Mouse (Mus musculus): ENCODE measurements at regions not wholly inside any gene's neighbourhood (a gene's known extent, or its start where the extent isn't known, plus 50 kb on each side); places are given as distances from the start of the nearest gene placed in this dataset.

- H3K4me3 ChIP-seq: no peak overlapping the region
- H3K9ac ChIP-seq (replicated peaks): no peak overlapping the region
- no peaks in the 10 kb centered on the region for H3K4me1 ChIP-seq
- no peak overlapping the region for H3K27ac ChIP-seq (replicated peaks)
- H3K9me3 ChIP-seq: no peaks in the 10 kb centered on the region
- H3K27me3 ChIP-seq: no peaks in the 10 kb centered on the region
- no peak overlapping the region for H3K4me2 ChIP-seq (replicated peaks)
- H3K36me3 ChIP-seq: no peaks in the 10 kb centered on the region
- no peak for ATAC-seq (ENCODE audit: low FRiP score, low read depth)
- WGBS: 90% methylated on average over 9 of the region's 9 CpGs
These were observed 68.6 kb downstream of the Tomm20 start for GRCm38 (mm10) chr8:126877039-126877365.

DNA sequence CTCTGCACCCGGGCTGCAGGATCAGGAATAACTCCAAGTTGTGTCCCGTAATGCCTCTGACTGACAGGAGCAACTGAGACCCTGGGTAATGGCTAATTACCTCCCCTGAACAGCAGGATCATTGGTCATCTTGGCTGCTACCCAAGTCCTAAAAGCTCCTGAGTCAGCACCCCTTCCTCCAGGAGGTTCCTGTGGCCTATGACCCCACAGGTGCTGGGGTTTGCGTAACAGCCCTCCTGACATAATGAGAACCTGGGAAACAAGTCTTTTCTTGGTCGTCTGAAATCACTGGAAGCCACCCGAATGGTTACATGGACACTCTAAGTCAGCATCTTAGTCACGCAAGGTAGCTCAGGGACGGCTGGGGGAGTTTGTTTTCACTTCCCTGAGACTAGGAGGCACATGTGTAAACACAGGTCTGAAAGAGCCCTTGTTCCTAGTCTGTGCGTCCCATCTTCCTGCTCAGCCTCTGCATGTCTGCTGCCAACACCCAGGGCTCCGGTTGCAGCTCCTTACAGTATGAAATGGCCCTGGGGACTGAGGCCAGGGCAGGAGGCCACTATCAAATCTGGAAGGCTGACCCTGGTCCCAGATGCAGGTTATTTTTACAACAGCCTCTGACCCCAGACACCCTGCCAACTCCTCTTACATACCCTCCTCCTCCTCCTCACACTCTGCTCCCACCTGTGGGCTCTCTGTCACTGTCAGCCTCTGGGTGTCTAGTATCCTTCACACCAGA, 69.2 kb downstream of the Tomm20 start:
- WGBS: 64% methylated on average over 9 of the region's 9 CpGs
- no peak overlapping the region for H3K27ac ChIP-seq (replicated peaks)
- ATAC-seq (ENCODE audit: low FRiP score, low read depth): no peak

DNA sequence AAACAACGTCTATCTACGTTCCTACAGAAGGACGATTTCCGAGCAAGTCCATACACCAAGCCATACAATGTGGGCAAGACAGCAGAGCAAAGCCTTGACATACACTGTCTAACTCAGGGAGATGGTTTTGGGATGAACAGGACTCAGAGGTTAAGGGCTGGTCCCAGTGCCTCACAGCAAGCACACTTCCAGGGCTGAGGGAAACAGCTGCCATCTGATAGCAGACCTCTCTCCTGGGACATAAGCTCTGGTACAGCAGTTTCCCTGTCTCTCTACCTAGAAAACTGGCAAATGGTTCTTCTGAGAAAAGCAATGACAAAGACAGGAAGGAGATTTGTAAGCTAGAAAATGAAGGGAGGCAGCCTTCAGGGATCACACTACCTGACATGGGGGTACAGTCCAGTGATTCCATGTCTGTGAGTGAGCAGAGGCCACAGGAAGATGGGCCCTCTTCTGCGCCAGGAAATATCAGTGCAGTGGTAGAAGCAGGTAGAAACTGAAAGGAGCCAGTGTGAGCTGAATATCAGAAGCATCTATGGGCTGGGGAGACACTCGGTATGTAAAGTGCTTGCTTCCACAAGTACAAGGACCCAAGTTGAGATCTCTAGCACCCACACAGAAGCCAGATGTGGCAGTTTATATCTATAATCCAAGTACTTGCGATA, 70.0 kb downstream of the Tomm20 start:
- no peaks in the 10 kb centered on the region for H3K27me3 ChIP-seq
- WGBS: 91% methylated on average over 7 of the region's 7 CpGs
- no peak overlapping the region for H3K9ac ChIP-seq (replicated peaks)
- H3K36me3 ChIP-seq: no peaks in the 10 kb centered on the region
- H3K4me3 ChIP-seq: no peak overlapping the region
- H3K4me1 ChIP-seq: no peaks in the 10 kb centered on the region
- H3K9me3 ChIP-seq: no peaks in the 10 kb centered on the region
- no peak overlapping the region for H3K4me2 ChIP-seq (replicated peaks)
- no peak overlapping the region for H3K27ac ChIP-seq (replicated peaks)
- no peak for ATAC-seq (ENCODE audit: low FRiP score, low read depth)

More for the DNA sequence above, 69.2 kb downstream of the Tomm20 start:
- H3K36me3 ChIP-seq: no peaks in the 10 kb centered on the region
- H3K4me1 ChIP-seq: no peaks in the 10 kb centered on the region
- H3K9me3 ChIP-seq: no peaks in the 10 kb centered on the region
- H3K4me3 ChIP-seq: no peak overlapping the region
- H3K4me2 ChIP-seq (replicated peaks): no peak overlapping the region
- H3K27me3 ChIP-seq: no peaks in the 10 kb centered on the region
- no peak overlapping the region for H3K9ac ChIP-seq (replicated peaks)

GRCm38 (mm10) chr8:126874846-126875245, 70.8 kb downstream of the Tomm20 start:
- no peaks in the 10 kb centered on the region for H3K4me1 ChIP-seq
- H3K27ac ChIP-seq (replicated peaks): no peak overlapping the region
- no peaks in the 10 kb centered on the region for H3K9me3 ChIP-seq
- no peaks in the 10 kb centered on the region for H3K27me3 ChIP-seq
- WGBS: 98% methylated on average over 1 of the region's 1 CpGs
- H3K4me2 ChIP-seq (replicated peaks): no peak overlapping the region
- H3K9ac ChIP-seq (replicated peaks): no peak overlapping the region
- H3K4me3 ChIP-seq: no peak overlapping the region
- H3K36me3 ChIP-seq: no peaks in the 10 kb centered on the region
- no peak for ATAC-seq (ENCODE audit: low FRiP score, low read depth)

GRCm38 (mm10) chr8:126874126-126874730, 71.4 kb downstream of the Tomm20 start:
- Histone ChIP-seq H3K4me1 (no peaks in the 10 kb centered on the region), H3K27me3 (no peaks in the 10 kb centered on the region), H3K9me3 (no peaks in the 10 kb centered on the region), H3K4me3 (no peak overlapping the region), H3K4me2 (replicated peaks) (no peak overlapping the region), H3K27ac (replicated peaks) (no peak overlapping the region), H3K36me3 (no peaks in the 10 kb centered on the region), H3K9ac (replicated peaks) (no peak overlapping the region)
- no peak for ATAC-seq (ENCODE audit: low FRiP score, low read depth)
- WGBS: 77% methylated on average over 6 of the region's 6 CpGs

DNA sequence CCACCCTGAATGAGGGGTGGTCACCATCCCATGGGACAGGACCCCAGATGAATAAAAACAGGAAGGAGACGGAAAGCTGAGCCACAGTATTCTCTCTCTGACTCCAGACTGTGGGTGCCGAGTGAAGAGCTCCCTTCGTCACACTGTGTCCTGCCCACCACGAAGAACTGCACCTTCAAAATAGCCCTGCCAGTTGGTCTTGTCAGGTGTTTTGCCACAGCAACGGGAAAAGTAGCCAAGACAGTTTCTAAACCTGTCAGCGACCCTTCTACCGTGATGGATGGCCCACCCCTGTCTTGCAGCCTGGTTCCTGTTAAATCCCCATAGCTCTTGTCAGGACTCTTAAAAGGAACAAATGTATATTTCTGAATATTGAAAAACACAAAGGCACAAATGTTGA, 72.3 kb downstream of the Tomm20 start:
- H3K9me3 ChIP-seq: no peaks in the 10 kb centered on the region
- H3K4me3 ChIP-seq: no peak overlapping the region
- no peak overlapping the region for H3K4me2 ChIP-seq (replicated peaks)
- ATAC-seq (ENCODE audit: low FRiP score, low read depth): no peak
- H3K36me3 ChIP-seq: no peaks in the 10 kb centered on the region
- no peaks in the 10 kb centered on the region for H3K27me3 ChIP-seq
- H3K9ac ChIP-seq (replicated peaks): no peak overlapping the region
- H3K4me1 ChIP-seq: no peaks in the 10 kb centered on the region
- no peak overlapping the region for H3K27ac ChIP-seq (replicated peaks)
- 86% methylated on average over 7 of the region's 7 CpGs for WGBS

GRCm38 (mm10) chr8:126872574-126872973, 73.1 kb downstream of the Tomm20 start:
- ATAC-seq (ENCODE audit: low FRiP score, low read depth): no peak
- Histone ChIP-seq H3K9me3 (no peaks in the 10 kb centered on the region), H3K36me3 (no peaks in the 10 kb centered on the region), H3K4me1 (no peaks in the 10 kb centered on the region), H3K27ac (replicated peaks) (no peak overlapping the region), H3K9ac (replicated peaks) (no peak overlapping the region), H3K4me3 (no peak overlapping the region), H3K27me3 (no peaks in the 10 kb centered on the region), H3K4me2 (replicated peaks) (no peak overlapping the region)
- 94% methylated on average over 4 of the region's 4 CpGs for WGBS

DNA sequence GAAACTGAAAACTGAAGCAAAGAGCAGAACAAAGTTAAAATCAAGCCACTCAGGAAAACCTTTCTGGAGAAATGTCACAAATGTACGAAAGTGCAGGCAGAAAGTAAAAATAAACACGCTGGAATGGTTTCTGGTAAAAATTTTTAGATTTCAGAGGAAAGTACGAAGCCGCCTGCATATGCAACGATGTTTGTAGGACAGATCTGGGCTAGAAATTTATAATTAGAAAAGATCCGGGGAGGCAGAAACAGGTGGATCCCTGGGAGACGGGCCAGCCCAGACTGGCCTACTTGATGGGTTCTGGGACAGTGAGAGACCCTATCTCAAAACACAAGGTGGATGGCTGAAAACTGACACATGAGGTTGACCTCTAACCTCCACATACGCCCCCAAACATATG, 73.5 kb downstream of the Tomm20 start:
- Histone ChIP-seq H3K27ac (replicated peaks) (no peak overlapping the region), H3K36me3 (no peaks in the 10 kb centered on the region), H3K9me3 (no peaks in the 10 kb centered on the region), H3K4me2 (replicated peaks) (no peak overlapping the region), H3K4me1 (no peaks in the 10 kb centered on the region), H3K4me3 (no peak overlapping the region), H3K27me3 (no peaks in the 10 kb centered on the region), H3K9ac (replicated peaks) (no peak overlapping the region)
- 88% methylated on average over 8 of the region's 8 CpGs for WGBS
- no peak for ATAC-seq (ENCODE audit: low FRiP score, low read depth)

DNA sequence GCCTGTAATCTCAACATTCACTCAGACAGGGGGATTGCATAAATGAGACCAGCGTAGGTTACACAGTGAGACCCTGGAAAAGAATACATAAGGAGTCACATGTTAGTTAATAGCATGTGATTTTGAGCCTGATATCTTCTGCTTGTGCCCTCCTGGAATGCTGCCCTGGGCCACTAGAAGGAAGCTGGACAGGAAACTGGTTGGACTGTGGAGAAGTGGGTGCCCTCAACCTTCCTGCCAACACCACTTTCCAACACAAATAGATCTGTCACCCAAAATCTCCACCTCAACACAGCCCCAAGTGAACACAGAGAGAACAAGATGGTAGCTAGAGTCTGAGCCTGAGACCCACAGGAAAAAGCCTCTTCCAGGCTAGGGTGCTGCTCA, 76.2 kb downstream of the Tomm20 start:
- Histone ChIP-seq H3K27ac (replicated peaks) (no peak overlapping the region), H3K4me2 (replicated peaks) (no peak overlapping the region), H3K9me3 (no peaks in the 10 kb centered on the region), H3K4me1 (no peaks in the 10 kb centered on the region), H3K9ac (replicated peaks) (no peak overlapping the region), H3K4me3 (no peak overlapping the region), H3K27me3 (no peaks in the 10 kb centered on the region), H3K36me3 (no peaks in the 10 kb centered on the region)
- WGBS: 83% methylated on average over 1 of the region's 1 CpGs
- ATAC-seq (ENCODE audit: low FRiP score, low read depth): no peak

- Histone ChIP-seq H3K9me3 (no peaks in the 10 kb centered on the region), H3K4me2 (replicated peaks) (no peak overlapping the region), H3K27me3 (no peaks in the 10 kb centered on the region), H3K27ac (replicated peaks) (no peak overlapping the region), H3K9ac (replicated peaks) (no peak overlapping the region), H3K36me3 (no peaks in the 10 kb centered on the region), H3K4me1 (no peaks in the 10 kb centered on the region), H3K4me3 (no peak overlapping the region)
- WGBS: 85% methylated on average over 3 of the region's 3 CpGs
- ATAC-seq (ENCODE audit: low FRiP score, low read depth): no peak
These were observed 76.7 kb downstream of the Tomm20 start for GRCm38 (mm10) chr8:126868831-126869463.

DNA sequence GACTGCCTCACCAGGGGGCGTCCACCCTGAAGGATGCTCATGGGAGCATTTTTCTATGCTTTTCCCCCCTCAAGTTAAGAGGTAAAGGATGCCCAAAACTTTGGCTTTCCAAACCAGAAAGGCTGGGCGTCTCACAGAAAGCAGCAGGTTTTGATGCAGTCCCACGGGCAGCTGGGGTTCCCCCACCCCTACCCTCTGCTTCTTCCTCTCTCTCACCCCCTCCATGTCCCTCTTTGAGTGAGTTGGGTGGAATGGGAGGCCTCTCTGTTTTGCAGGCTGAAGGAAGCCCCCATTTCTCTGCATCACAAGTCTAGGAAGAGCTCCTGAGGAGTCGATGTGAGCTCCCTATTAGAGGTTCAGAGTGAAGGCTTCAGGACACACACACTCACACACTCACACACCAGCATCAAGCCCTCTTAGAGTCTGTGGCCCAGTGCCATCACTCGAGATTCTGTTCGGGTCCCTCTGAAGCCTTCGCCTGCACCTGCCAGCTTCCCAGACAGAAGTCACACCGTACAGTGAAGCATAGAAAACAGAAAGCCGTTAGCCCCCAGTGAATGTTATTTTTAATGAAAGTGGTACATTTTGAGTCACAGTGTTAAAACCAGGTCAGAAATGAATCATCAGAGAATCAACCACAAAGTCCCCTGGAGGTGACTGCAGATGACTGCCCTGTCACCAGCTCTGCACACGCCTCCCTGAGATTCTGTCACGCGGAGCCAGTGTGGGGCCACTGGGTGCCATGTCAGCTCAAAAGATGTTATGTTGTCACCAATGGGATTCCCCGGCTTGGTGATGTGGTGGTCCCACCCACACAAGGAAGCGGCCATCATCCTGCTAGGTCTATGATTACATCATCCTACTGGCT, 78.3 kb downstream of the Tomm20 start:
- no peaks in the 10 kb centered on the region for H3K27me3 ChIP-seq
- WGBS: 88% methylated on average over 14 of the region's 14 CpGs
- H3K9ac ChIP-seq (replicated peaks): no peak overlapping the region
- H3K27ac ChIP-seq (replicated peaks): no peak overlapping the region
- no peak overlapping the region for H3K4me3 ChIP-seq
- H3K36me3 ChIP-seq: no peaks in the 10 kb centered on the region
- no peak for ATAC-seq (ENCODE audit: low FRiP score, low read depth)
- no peak overlapping the region for H3K4me2 ChIP-seq (replicated peaks)
- no peaks in the 10 kb centered on the region for H3K4me1 ChIP-seq
- no peaks in the 10 kb centered on the region for H3K9me3 ChIP-seq
